Mouse (Mus musculus) neural tube, embryonic 11.5 days (tissue): ENCODE measurements around the gene Tatdn3. TPM values are rescaled to one million over a fixed set of nuclear protein-coding genes. Genes with fewer than 3 reads are reported as not detected.
"Not testable (repeated sequence)": the region's sequence is repeated elsewhere in the genome, so short reads cannot be mapped to it uniquely, and the experiment has no call there.

Experiments
- ATAC-seq: fragments of 200-750 bp; cut with Nextera tagmentation; 2 replicates; pipeline ENCODE4 v1.8.0; 2017; ENCODE audit warnings: moderate number of reproducible peaks, mild to moderate bottlenecking, moderate TSS enrichment, moderate library complexity; ENCODE audit not compliant: insufficient read depth, low FRiP score, low TSS enrichment
- DNase-seq: peaks from one replicate; pipeline ENCODE4 v3.0.0-alpha.2; 2015; ENCODE audit warnings: low spot score
- H3K27ac ChIP-seq: fragments of 300-500 bp; sonication (generic); 2 replicates; pipeline ENCODE4 v1.5.1; 2014; ENCODE audit warnings: low read depth, mild to moderate bottlenecking, low read length
- H3K27me3 ChIP-seq: fragments of 300-500 bp; sonication (generic); 2 replicates; pipeline ENCODE4 v1.6.1; 2014; ENCODE audit warnings: mild to moderate bottlenecking, low read length, mixed read lengths; ENCODE audit not compliant: control insufficient read depth, insufficient read depth
- H3K36me3 ChIP-seq: fragments of 300-500 bp; sonication (generic); 2 replicates; pipeline ENCODE4 v1.6.1; 2014; ENCODE audit warnings: mild to moderate bottlenecking, low read length, moderate library complexity, mixed read lengths; ENCODE audit not compliant: control insufficient read depth, insufficient read depth
- H3K4me1 ChIP-seq: fragments of 300-500 bp; sonication (generic); 2 replicates; pipeline ENCODE4 v1.6.1; 2014; ENCODE audit warnings: low read length, mixed read lengths; ENCODE audit not compliant: control insufficient read depth, insufficient read depth
- H3K4me2 ChIP-seq: fragments of 300-500 bp; sonication (generic); 2 replicates; pipeline ENCODE4 v1.6.1; 2014; ENCODE audit warnings: low read depth, mild to moderate bottlenecking, moderate library complexity
- H3K4me3 ChIP-seq: fragments of 300-500 bp; sonication (generic); 2 replicates; pipeline ENCODE4 v1.5.1; 2014; ENCODE audit warnings: low read depth, low read length
- H3K9ac ChIP-seq: fragments of 300-500 bp; sonication (generic); 2 replicates; pipeline ENCODE4 v1.6.1; 2014; ENCODE audit warnings: mild to moderate bottlenecking, low read length
- H3K9me3 ChIP-seq: fragments of 300-500 bp; sonication (generic); 2 replicates; pipeline ENCODE4 v1.6.1; 2016; ENCODE audit warnings: low read length; ENCODE audit not compliant: control insufficient read depth
- WGBS: fragments of 180-500 bp; shearing (Covaris S2); extraction: QIAGEN DNeasy Blood & Tissue Kit; methylation state at CpG from one replicate; pipeline ENCODE4 v1.1.7; 2014; 5-methylcytosine and 5-hydroxymethylcytosine counted together
- polyA plus RNA-seq: library from polyadenylated mRNA; unstranded; fragments of >200 nt; fragmentation: Nextera tagmentation; extraction: Ambion mirVana; gene quantifications from 2 replicates; pipeline ENCODE4 v1.2.1, GENCODE M21; 2014

The Tatdn3 gene
- polyA plus RNA-seq, 1 experiment from 2014 or later: 9.4 TPM

DNA sequence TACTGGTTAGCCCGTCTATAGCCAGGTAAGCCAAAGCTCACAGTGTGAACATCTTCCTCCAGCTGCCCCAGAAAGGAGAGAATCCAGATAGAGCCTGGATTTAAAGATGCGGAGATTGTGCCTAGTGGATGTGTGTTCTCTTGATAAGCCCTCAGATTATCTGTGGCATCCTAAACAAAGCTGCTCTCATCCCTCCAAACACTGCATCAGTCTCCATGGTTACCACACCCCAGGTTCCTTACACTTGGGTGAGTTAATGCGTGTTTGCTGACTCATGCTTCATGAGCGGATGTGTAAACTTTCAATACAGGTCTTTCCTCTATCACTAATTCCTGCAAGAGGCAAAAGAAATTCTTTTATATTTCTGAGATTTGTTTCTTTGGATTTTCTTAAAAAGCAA is 27.1 kb downstream of the Tatdn3 start:
- no peak overlapping the region for H3K4me2 ChIP-seq
- no peak overlapping the region for H3K9ac ChIP-seq
- ATAC-seq: no peak
- no peaks in the 10 kb centered on the region for H3K36me3 ChIP-seq
- no peaks in the 10 kb centered on the region for H3K27me3 ChIP-seq
- no peaks in the 10 kb centered on the region for H3K9me3 ChIP-seq
- DNase-seq: no peak
- 49% methylated on average over 4 of the region's 4 CpGs for WGBS
- H3K4me3 ChIP-seq: no peak overlapping the region
- H3K27ac ChIP-seq: no peak overlapping the region
- no peaks in the 10 kb centered on the region for H3K4me1 ChIP-seq

GRCm38 (mm10) chr1:191030922-191031425 is 31.8 kb downstream of the Tatdn3 start:
- not testable (repeated sequence) for H3K27ac ChIP-seq, H3K4me2 ChIP-seq, H3K36me3 ChIP-seq, H3K27me3 ChIP-seq, ATAC-seq, H3K9ac ChIP-seq, H3K9me3 ChIP-seq, DNase-seq, H3K4me3 ChIP-seq, H3K4me1 ChIP-seq
- 83% methylated on average over 6 of the region's 6 CpGs for WGBS

DNA sequence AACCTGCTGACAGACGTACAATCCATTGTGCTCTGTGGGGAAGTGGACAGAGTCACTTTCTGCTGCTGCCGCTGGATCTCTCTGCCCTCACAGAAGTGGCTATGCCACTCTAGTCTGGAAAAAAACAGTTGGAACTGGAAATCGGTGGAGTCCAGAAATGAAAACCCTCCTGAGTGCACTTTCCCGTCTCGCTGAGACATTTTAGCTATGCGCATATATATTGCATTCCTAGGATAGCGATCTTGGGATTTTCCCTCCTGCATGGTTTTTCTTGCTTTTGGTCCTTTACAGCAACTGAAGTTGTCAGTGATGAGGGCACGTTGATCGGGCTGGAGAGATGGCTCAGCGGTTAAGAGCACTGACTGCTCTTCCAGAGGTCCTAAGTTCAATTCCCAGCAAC is 32.5 kb downstream of the Tatdn3 start:
- H3K9me3 ChIP-seq: no peaks in the 10 kb centered on the region
- H3K9ac ChIP-seq: no peak overlapping the region
- ATAC-seq (no peak), DNase-seq (no peak)
- H3K27me3 ChIP-seq: no peaks in the 10 kb centered on the region
- H3K27ac ChIP-seq: no peak overlapping the region
- no peaks in the 10 kb centered on the region for H3K36me3 ChIP-seq
- H3K4me3 ChIP-seq: no peak overlapping the region
- no peak overlapping the region for H3K4me2 ChIP-seq
- peaks cover 4% of the 10 kb centered on the region; the same call in 1 of the 2 replicates for H3K4me1 ChIP-seq
- 83% methylated on average over 10 of the region's 10 CpGs for WGBS

- no peaks in the 10 kb centered on the region for H3K9me3 ChIP-seq
- ATAC-seq: peak; percentile 99
- H3K27me3 ChIP-seq: no peaks in the 10 kb centered on the region
- H3K36me3 ChIP-seq: no peaks in the 10 kb centered on the region
- H3K4me2 ChIP-seq: peak within 1 kb of the TSS; percentile 98
- WGBS: under 1% methylated on average over 50 of the region's 50 CpGs
- H3K4me3 ChIP-seq: peak within 1 kb of the TSS; percentile 74
- peak within 1 kb of the TSS; percentile 89 for H3K9ac ChIP-seq
- peaks cover 4% of the 10 kb centered on the region; the same call in 1 of the 2 replicates for H3K4me1 ChIP-seq
- H3K27ac ChIP-seq: peak within 1 kb of the TSS; percentile 93
- peak; percentile 99 for DNase-seq
Observed at GRCm38 (mm10) chr1:191026021-191026713, 36.6 kb downstream of the Tatdn3 start, which contains the start of gene Flvcr1. TSS of gene Flvcr1 (minus strand) at chr1:191026158.

DNA sequence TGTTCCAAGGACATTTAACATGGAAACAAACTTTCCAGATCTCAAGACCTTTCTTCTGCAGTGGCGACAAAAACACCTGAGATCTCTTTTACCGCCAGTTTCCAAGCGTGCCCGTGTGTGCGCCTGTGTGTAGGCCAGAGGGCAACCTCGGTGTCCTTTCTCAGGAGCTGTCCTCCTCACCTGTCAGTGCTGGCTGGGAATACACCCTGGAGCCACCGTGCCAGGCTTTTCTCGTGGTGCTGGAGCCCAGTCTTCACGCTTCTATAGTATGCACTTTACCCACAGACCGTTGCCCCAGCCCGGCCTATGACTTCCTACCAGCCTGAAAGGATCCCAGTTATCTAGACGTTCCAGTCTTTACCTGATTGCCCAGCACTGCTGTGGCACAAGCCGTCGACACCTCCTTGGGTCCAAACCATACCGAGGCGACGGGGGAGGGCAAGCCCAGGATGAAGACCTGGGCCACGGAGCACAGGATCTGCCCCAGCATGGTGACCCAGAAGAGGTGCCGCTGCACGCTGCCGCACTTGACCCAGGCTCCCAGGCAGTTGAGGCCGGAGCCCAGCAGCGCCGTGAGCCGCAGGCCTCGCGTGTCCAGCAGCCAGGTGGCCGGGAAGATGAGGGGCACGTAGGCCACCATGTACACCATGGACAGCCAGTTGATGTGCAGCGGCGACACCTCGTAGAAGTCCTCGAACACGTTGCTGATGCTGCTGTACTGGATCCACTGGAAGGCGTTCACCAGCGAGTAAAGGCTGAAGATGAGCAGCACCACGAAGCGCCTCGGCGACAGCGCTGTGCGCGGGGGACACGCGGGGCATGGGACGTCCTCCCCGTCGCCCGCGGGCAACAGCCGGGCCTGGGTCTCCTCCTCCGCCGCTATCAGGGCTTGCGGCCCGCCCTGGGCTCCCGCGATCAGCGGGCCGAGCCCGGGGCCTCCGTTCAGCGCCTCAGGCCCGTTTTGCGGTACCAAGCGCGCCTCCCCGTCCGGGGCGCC is 37.4 kb downstream of the Tatdn3 start:
- 2% methylated on average over 69 of the region's 69 CpGs for WGBS
- Histone ChIP-seq H3K4me3 (peak overlapping the region; percentile 74), H3K27me3 (no peaks in the 10 kb centered on the region), H3K9ac (peak overlapping the region; percentile 89), H3K4me1 (peaks cover 4% of the 10 kb centered on the region; the same call in 1 of the 2 replicates), H3K9me3 (no peaks in the 10 kb centered on the region), H3K27ac (peak overlapping the region; percentile 64), H3K4me2 (peak overlapping the region; percentile 98), H3K36me3 (no peaks in the 10 kb centered on the region)
- peak; percentile 49 for ATAC-seq
- peak; percentile 12 for DNase-seq

- not testable (repeated sequence) for H3K36me3 ChIP-seq, DNase-seq, H3K4me3 ChIP-seq, H3K4me2 ChIP-seq, H3K4me1 ChIP-seq, H3K27ac ChIP-seq, H3K9me3 ChIP-seq, ATAC-seq, H3K9ac ChIP-seq, H3K27me3 ChIP-seq
- WGBS: 94% methylated on average over 5 of the region's 6 CpGs
Observed at GRCm38 (mm10) chr1:191023806-191024205, 38.9 kb downstream of the Tatdn3 start.

DNA sequence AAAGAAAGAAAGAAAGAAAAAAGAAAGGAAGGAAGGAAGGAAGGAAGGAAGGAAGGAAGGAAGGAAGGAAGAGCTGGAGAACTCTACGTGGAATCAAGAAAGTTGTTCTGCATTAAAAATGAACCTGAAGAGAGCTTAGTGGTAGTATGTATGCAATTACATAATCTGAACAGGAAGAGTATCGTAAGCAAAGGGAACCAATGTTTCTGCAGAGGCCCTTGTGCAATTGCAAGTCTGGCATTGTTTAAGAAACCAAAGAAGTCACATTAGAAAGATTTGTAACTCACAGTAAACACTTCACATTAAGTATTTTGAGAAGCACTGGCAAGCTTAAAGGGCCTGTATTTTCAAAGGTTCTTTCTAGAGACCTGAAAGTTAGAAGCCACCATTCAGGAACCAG is 39.6 kb downstream of the Tatdn3 start:
- ATAC-seq: no peak
- DNase-seq: no peak
- no peaks in the 10 kb centered on the region for H3K9me3 ChIP-seq
- H3K4me1 ChIP-seq: peaks cover 4% of the 10 kb centered on the region; the same call in 1 of the 2 replicates
- no peak overlapping the region for H3K4me3 ChIP-seq
- H3K36me3 ChIP-seq: no peaks in the 10 kb centered on the region
- no peaks in the 10 kb centered on the region for H3K27me3 ChIP-seq
- WGBS: 92% methylated on average over 2 of the region's 2 CpGs
- H3K4me2 ChIP-seq: no peak overlapping the region
- no peak overlapping the region for H3K27ac ChIP-seq
- no peak overlapping the region for H3K9ac ChIP-seq

- no peak for DNase-seq
Observed at GRCm38 (mm10) chr1:191021016-191021415, 41.7 kb downstream of the Tatdn3 start.

More at GRCm38 (mm10) chr1:191021016-191021415, 41.7 kb downstream of the Tatdn3 start:
- Histone ChIP-seq H3K36me3 (no peaks in the 10 kb centered on the region), H3K9me3 (no peaks in the 10 kb centered on the region), H3K27me3 (no peaks in the 10 kb centered on the region), H3K27ac (no peak overlapping the region), H3K4me2 (no peak overlapping the region), H3K4me1 (no peaks in the 10 kb centered on the region), H3K4me3 (no peak overlapping the region), H3K9ac (no peak overlapping the region)
- no peak for ATAC-seq
- 66% methylated on average over 7 of the region's 7 CpGs for WGBS
